Mouse (Mus musculus) small intestine, adult 2 months (tissue): ENCODE measurements around the gene Rabgap1l.

ENCODE experiments used
- CTCF ChIP-seq: fragments of 200-500 bp; IDR thresholded peaks from 2 replicates; pipeline ENCODE4 v1.5.1; 2012; ENCODE audit warnings: low read depth, mild to moderate bottlenecking, control low read depth, inconsistent platforms, low read length, moderate library complexity, mixed read lengths; ENCODE audit not compliant: insufficient replicate concordance, insufficient read length; ENCODE audit errors: extremely low read depth
- POLR2A ChIP-seq: fragments of 200-500 bp; IDR thresholded peaks from 2 replicates; pipeline ENCODE4 v1.6.1; 2012; ENCODE audit warnings: low read depth, mild to moderate bottlenecking, control low read depth, inconsistent platforms, low read length, moderate library complexity

GRCm38 (mm10) chr1:160460346-160460745 is 332.7 kb downstream of the Rabgap1l start:
- TF ChIP-seq CTCF = no peak
- no peak for TF ChIP-seq POLR2A
